29 mouse cellular contexts compared by ENCODE assay signal in the genomic region with DNA sequence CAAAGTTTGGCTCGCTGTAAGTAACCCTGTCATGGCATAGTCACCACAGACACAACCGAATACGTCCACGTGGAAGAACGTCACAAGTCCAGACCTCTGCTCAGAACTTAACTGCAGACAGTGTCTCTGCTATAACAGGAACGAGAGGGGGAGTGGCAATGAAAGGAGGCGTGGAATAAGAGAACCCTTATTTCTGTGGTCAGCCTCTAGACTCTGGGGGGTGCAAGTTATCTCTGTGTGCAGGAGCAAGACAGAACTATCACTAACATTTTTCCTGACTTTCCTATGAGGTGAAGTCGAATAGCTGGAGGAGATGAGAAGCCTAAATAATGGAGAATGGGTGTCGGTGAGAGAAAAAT. TPM values are rescaled to one million over a fixed set of nuclear protein-coding genes. Genes with fewer than 3 reads are reported as not detected.
DNase-seq lines count a peak whose midpoint lies in the region; ATAC-seq and TF ChIP-seq lines count a peak whose summit lies in the region.
"Had no signal": no experiment of that assay in that cellular context is flagged by ENCODE, and none has a peak within 500 bp of the region (broad histone marks: within the 10 kb centered on the region; RNA-seq: fewer than 3 reads in every experiment).

No protein-coding gene starts in this region.

- DNase-seq in kidney, adult 9 months: no peak
- DNase-seq in right cerebral cortex, adult 18-20 months: no peak
- no peak for DNase-seq in limb, embryonic 10.5 days (ENCODE audit: low spot score)
- DNase-seq: adrenal gland, postnatal 25 days; cerebellum, adult 18-20 months; cerebellum, postnatal 14 days; gastrocnemius, postnatal 10 days; lung, adult 2 months; lung, postnatal 10 days; retina, postnatal 1 day; right cerebral cortex, postnatal 25 days; thymus, adult 18-20 months; thymus, postnatal 36 days had no signal

- TF ChIP-seq CTCF in intestine, postnatal 0 days (IDR thresholded peaks at IDR 0.05; ENCODE audit: low read depth): no peak

- peaks cover 36% of the 10 kb centered on the region; the same call in 1 of the 2 replicates for H3K4me1 ChIP-seq in kidney, embryonic 15.5 days
- no peaks in the 10 kb centered on the region for H3K4me1 ChIP-seq in intestine, postnatal 0 days (replicated peaks; ENCODE audit: control insufficient read depth, insufficient read depth, low read length)
- peaks cover 9% of the 10 kb centered on the region for H3K4me1 ChIP-seq in liver, embryonic 16.5 days (ENCODE audit: control insufficient read depth, low read depth, low read length)
- peaks cover 5% of the 10 kb centered on the region for H3K4me1 ChIP-seq in limb, embryonic 10.5 days
- H3K4me1 ChIP-seq: forebrain, embryonic 13.5 days; midbrain, embryonic 10.5 days; midbrain, embryonic 15.5 days; neural tube, embryonic 15.5 days; stomach, embryonic 15.5 days had no signal

- peak overlapping the region; percentile 85; the same call in 1 of the 2 replicates for H3K27ac ChIP-seq in kidney, embryonic 15.5 days
- no peak overlapping the region for H3K27ac ChIP-seq in intestine, postnatal 0 days (ENCODE audit: low read depth, low read length)
- H3K27ac ChIP-seq in liver, embryonic 16.5 days (ENCODE audit: low read length): peak overlapping the region; percentile 85; the same call in 1 of the 2 replicates
- H3K27ac ChIP-seq in limb, embryonic 10.5 days: no peak overlapping the region
- H3K27ac ChIP-seq: forebrain, embryonic 13.5 days; left cerebral cortex, adult 2 months; limb, embryonic 13.5 days; macrophage; midbrain, embryonic 10.5 days; midbrain, embryonic 15.5 days; neural tube, embryonic 15.5 days had no signal

- no peak overlapping the region for H3K4me3 ChIP-seq in kidney, embryonic 15.5 days (replicated peaks)
- no peak overlapping the region for H3K4me3 ChIP-seq in intestine, postnatal 0 days (ENCODE audit: low read depth, low read length)
- H3K4me3 ChIP-seq in liver, embryonic 16.5 days (ENCODE audit: low read depth, low read length): no peak overlapping the region
- H3K4me3 ChIP-seq in limb, embryonic 10.5 days: no peak overlapping the region
- H3K4me3 ChIP-seq: forebrain, embryonic 13.5 days; heart, embryonic 10.5 days; heart, embryonic 15.5 days; left cerebral cortex, adult 2 months; limb, embryonic 13.5 days; midbrain, embryonic 10.5 days; midbrain, embryonic 15.5 days; neural tube, embryonic 15.5 days; stomach, embryonic 15.5 days had no signal

- no peaks in the 10 kb centered on the region for H3K27me3 ChIP-seq in kidney, embryonic 15.5 days
- no peaks in the 10 kb centered on the region for H3K27me3 ChIP-seq in intestine, postnatal 0 days (replicated peaks; ENCODE audit: control insufficient read depth, insufficient read depth, low read length)
- no peaks in the 10 kb centered on the region for H3K27me3 ChIP-seq in liver, embryonic 16.5 days (ENCODE audit: control insufficient read depth, insufficient read depth, low read depth, low read length)
- no peaks in the 10 kb centered on the region for H3K27me3 ChIP-seq in limb, embryonic 10.5 days (ENCODE audit: low read depth, poor library complexity, severe bottlenecking)
- H3K27me3 ChIP-seq: forebrain, embryonic 13.5 days; heart, embryonic 15.5 days; limb, embryonic 13.5 days; midbrain, embryonic 15.5 days; neural tube, embryonic 15.5 days; stomach, embryonic 15.5 days had no signal

- 82% methylated on average over 9 of the region's 9 CpGs for WGBS in kidney, embryonic 15.5 days
- WGBS in intestine, postnatal 0 days: 67% methylated on average over 9 of the region's 9 CpGs
- WGBS in liver, embryonic 16.5 days (ENCODE audit: insufficient replicate concordance): 48% methylated on average over 9 of the region's 9 CpGs
- 93% methylated on average over 9 of the region's 9 CpGs for WGBS in limb, embryonic 10.5 days

- no peak overlapping the region for H3K4me2 ChIP-seq in kidney, embryonic 15.5 days
- no peak overlapping the region for H3K4me2 ChIP-seq in intestine, postnatal 0 days (replicated peaks; ENCODE audit: low read depth)
- H3K4me2 ChIP-seq in liver, embryonic 16.5 days (ENCODE audit: low read depth, low read length): no peak overlapping the region
- H3K4me2 ChIP-seq: forebrain, embryonic 13.5 days; heart, embryonic 15.5 days; limb, embryonic 13.5 days; midbrain, embryonic 15.5 days; neural tube, embryonic 15.5 days; stomach, embryonic 15.5 days had no signal

- H3K9me3 ChIP-seq in kidney, embryonic 15.5 days (replicated peaks): no peaks in the 10 kb centered on the region
- H3K9me3 ChIP-seq in intestine, postnatal 0 days (ENCODE audit: control insufficient read depth): no peaks in the 10 kb centered on the region
- H3K9me3 ChIP-seq in liver, embryonic 16.5 days (replicated peaks; ENCODE audit: control insufficient read depth, low read length): no peaks in the 10 kb centered on the region
- H3K9me3 ChIP-seq in limb, embryonic 10.5 days (replicated peaks): no peaks in the 10 kb centered on the region
- H3K9me3 ChIP-seq: forebrain, embryonic 13.5 days; heart, embryonic 10.5 days; heart, embryonic 15.5 days; midbrain, embryonic 10.5 days; midbrain, embryonic 15.5 days; neural tube, embryonic 15.5 days; stomach, embryonic 15.5 days had no signal

- ATAC-seq in kidney, embryonic 15.5 days (replicated peaks; ENCODE audit: low FRiP score): 0 out of 2 replicates have a peak, but pooled peaks have one; percentile 2
- ATAC-seq in common myeloid progenitor, adult 5-6 weeks (replicated peaks; ENCODE audit: low read depth, poor library complexity, severe bottlenecking): peak; percentile 75
- ATAC-seq in intestine, postnatal 0 days: 0 out of 2 replicates have a peak, but pooled peaks have one; percentile 5
- no peak for ATAC-seq in liver, embryonic 16.5 days (ENCODE audit: low read depth)
- ATAC-seq: CD4-positive, CD25-positive, alpha-beta regulatory T cell, adult 4 months; forebrain, embryonic 13.5 days; hindbrain, embryonic 16.5 days; midbrain, embryonic 15.5 days had no signal

- no peak overlapping the region for H3K9ac ChIP-seq in kidney, embryonic 15.5 days
- no peak overlapping the region for H3K9ac ChIP-seq in intestine, postnatal 0 days (ENCODE audit: low read depth, low read length)
- H3K9ac ChIP-seq in liver, embryonic 16.5 days (ENCODE audit: low read depth, low read length): no peak overlapping the region
- H3K9ac ChIP-seq: forebrain, embryonic 13.5 days; heart, embryonic 15.5 days; limb, embryonic 13.5 days; midbrain, embryonic 15.5 days; neural tube, embryonic 15.5 days; stomach, embryonic 15.5 days had no signal

- peaks cover 37% of the 10 kb centered on the region for H3K36me3 ChIP-seq in kidney, embryonic 15.5 days
- H3K36me3 ChIP-seq in intestine, postnatal 0 days (ENCODE audit: control insufficient read depth, insufficient read depth): peaks cover 9% of the 10 kb centered on the region; the same call in 1 of the 2 replicates
- peaks cover 5% of the 10 kb centered on the region for H3K36me3 ChIP-seq in liver, embryonic 16.5 days (ENCODE audit: control insufficient read depth, insufficient read depth)
- peaks cover 25% of the 10 kb centered on the region; the same call in 1 of the 2 replicates for H3K36me3 ChIP-seq in limb, embryonic 10.5 days
- H3K36me3 ChIP-seq: midbrain, embryonic 10.5 days; midbrain, embryonic 15.5 days; neural tube, embryonic 15.5 days; stomach, embryonic 15.5 days had no signal

RNA-seq across cellular contexts. Expression of a gene that starts 12.4 kb away (rescaled TPM):
- 86.3 TPM in 2 replicates for polyA plus RNA-seq in kidney, embryonic 15.5 days (2015; fragmentation: Nextera tagmentation; extraction: Ambion mirVana)
- 49.1 and 67.8 TPM in 2 replicates for total RNA-seq in common myeloid progenitor, adult 5-6 weeks (2017)
- 124 and 130 TPM in 2 replicates for polyA plus RNA-seq in intestine, postnatal 0 days (2015; fragmentation: Nextera tagmentation; extraction: Ambion mirVana)
- polyA plus RNA-seq in liver, embryonic 16.5 days (2015; fragmentation: Nextera tagmentation; extraction: Ambion mirVana): 48.4 and 54.2 TPM in 2 replicates
- polyA plus RNA-seq in limb, embryonic 10.5 days (2016; fragmentation: Nextera tagmentation; extraction: Ambion mirVana): 34.6 and 42.8 TPM in 2 replicates

Comparison
In these comparisons a context has a peak if more than half of its experiments do, and no peak if none do; other contexts are left out.
1. H3K27ac ChIP-seq: peak in kidney, embryonic 15.5 days (single experiment) and liver, embryonic 16.5 days (single experiment); none in intestine, postnatal 0 days (single experiment) and limb, embryonic 10.5 days (single experiment).